Mouse (Mus musculus) kidney, adult 2 months (tissue): ENCODE results near the gene Fhdc1.

Source experiments
- CTCF ChIP-seq: fragments of 200-500 bp; conservative IDR thresholded peaks from 2 replicates; pipeline ENCODE4 v1.5.1; 2011; ENCODE audit warnings: low read depth, mild to moderate bottlenecking, control low read depth, low read length, moderate library complexity, mixed read lengths; ENCODE audit not compliant: insufficient read depth, insufficient read length
- POLR2A ChIP-seq: fragments of 200-500 bp; IDR thresholded peaks from one replicate; pipeline ENCODE4 v1.6.1; 2011; ENCODE audit warnings: low read depth, low read length, control low read depth

- TF ChIP-seq CTCF = no peak
- no peak for TF ChIP-seq POLR2A
These were observed 48.8 kb upstream of the Fhdc1 start for GRCm38 (mm10) chr3:84529021-84529420.
